Mouse (Mus musculus) kidney, adult 2 months (tissue): ENCODE results near the gene Steap2.

Experiments used
- CTCF ChIP-seq: fragments of 200-500 bp; conservative IDR thresholded peaks from 2 replicates; pipeline ENCODE4 v1.5.1; 2011; ENCODE audit warnings: low read depth, mild to moderate bottlenecking, control low read depth, low read length, moderate library complexity, mixed read lengths; ENCODE audit not compliant: insufficient read depth, insufficient read length
- POLR2A ChIP-seq: fragments of 200-500 bp; IDR thresholded peaks from one replicate; pipeline ENCODE4 v1.6.1; 2011; ENCODE audit warnings: low read depth, low read length, control low read depth

DNA sequence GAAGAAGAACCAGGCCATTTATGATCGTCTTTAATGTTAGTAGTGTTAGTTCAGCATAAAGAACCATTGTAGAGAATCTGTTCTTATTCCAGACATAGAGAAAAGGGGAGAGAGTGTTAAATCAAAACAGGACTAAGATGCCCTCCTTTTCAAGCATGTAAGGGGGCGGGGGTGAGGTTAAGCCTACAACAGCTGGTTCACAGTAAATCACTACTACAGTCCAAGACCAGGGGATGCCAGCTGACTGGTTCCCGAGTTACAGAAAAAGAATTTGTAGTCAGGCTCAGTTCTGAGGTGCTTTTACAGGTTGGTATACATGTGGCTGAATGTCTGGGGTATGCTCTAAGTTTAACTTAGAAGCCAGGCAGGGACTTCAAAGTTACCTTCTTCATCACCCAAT is 18.3 kb downstream of the Steap2 start:
- TF ChIP-seq POLR2A (no peak), CTCF (no peak)
